Mouse (Mus musculus) lung, embryonic 15.5 days (tissue): Measurements from ENCODE around the gene Rnf151. TPM values are rescaled to one million over a fixed set of nuclear protein-coding genes. Genes with fewer than 3 reads are reported as not detected.
"Not testable (repeated sequence)": the region's sequence is repeated elsewhere in the genome, so short reads cannot be mapped to it uniquely, and the experiment has no call there.

Experiments used
- ATAC-seq: fragments of 200-750 bp; cut with Nextera tagmentation; 2 replicates; pipeline ENCODE4 v1.8.0; 2017; ENCODE audit warnings: moderate number of reproducible peaks, borderline replicate concordance; ENCODE audit not compliant: low FRiP score, low TSS enrichment; ENCODE audit errors: extremely low read depth
- H3K27ac ChIP-seq: fragments of 300-500 bp; sonication (generic); 2 replicates; pipeline ENCODE4 v1.5.1; 2015; ENCODE audit warnings: moderate library complexity, mild to moderate bottlenecking, inconsistent platforms
- H3K27me3 ChIP-seq: fragments of 300-500 bp; sonication (generic); 2 replicates; pipeline ENCODE4 v1.6.1; 2015; ENCODE audit warnings: inconsistent platforms
- H3K36me3 ChIP-seq: fragments of 300-500 bp; sonication (generic); 2 replicates; pipeline ENCODE4 v1.6.1; 2015; ENCODE audit warnings: inconsistent platforms
- H3K4me1 ChIP-seq: fragments of 300-500 bp; sonication (generic); 2 replicates; pipeline ENCODE4 v1.6.1; 2015; ENCODE audit warnings: inconsistent platforms
- H3K4me2 ChIP-seq: fragments of 300-500 bp; sonication (generic); 2 replicates; pipeline ENCODE4 v1.6.1; 2015; ENCODE audit warnings: inconsistent platforms, mild to moderate bottlenecking, moderate library complexity
- H3K4me3 ChIP-seq: fragments of 300-500 bp; sonication (generic); 2 replicates; pipeline ENCODE4 v1.5.1; 2015; ENCODE audit warnings: mild to moderate bottlenecking, inconsistent platforms
- H3K9ac ChIP-seq: fragments of 300-500 bp; sonication (generic); 2 replicates; pipeline ENCODE4 v1.6.1; 2015; ENCODE audit warnings: inconsistent platforms
- H3K9me3 ChIP-seq: fragments of 300-500 bp; sonication (generic); 2 replicates; pipeline ENCODE4 v1.6.1; 2016; ENCODE audit warnings: inconsistent platforms
- WGBS: fragments of 180-500 bp; shearing (Covaris S2); methylation state at CpG from one replicate; pipeline ENCODE4 v1.1.7; 2015; 5-methylcytosine and 5-hydroxymethylcytosine counted together
- polyA plus RNA-seq: library from polyadenylated mRNA; unstranded; fragments of >200 nt; fragmentation: Nextera tagmentation; extraction: Ambion mirVana; gene quantifications from 2 replicates; pipeline ENCODE4 v1.2.1, GENCODE M21; 2015

The Rnf151 gene
- polyA plus RNA-seq, 1 experiment from 2014 or later: 0.21 TPM

DNA sequence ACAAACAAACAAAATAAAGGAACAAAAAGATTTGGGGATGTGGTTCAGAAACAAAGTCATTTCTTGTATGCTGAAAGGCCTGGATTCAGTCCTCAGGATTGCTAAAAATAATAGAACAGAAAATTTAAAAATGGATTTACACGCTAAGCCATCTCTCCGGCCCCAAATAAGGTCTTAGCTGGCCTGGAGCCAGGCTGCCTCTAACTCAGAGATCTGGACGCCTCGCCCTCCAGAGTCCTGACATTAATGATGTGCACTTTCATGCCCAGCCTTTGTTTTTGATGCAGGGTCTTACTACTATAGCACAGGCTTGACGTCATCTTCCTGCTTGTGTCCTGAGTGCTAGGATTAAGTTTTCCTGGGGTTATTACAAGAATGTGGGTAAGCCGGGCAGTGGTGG, 11.2 kb upstream of the Rnf151 start:
- H3K4me2 ChIP-seq: no peak overlapping the region
- no peak overlapping the region for H3K9ac ChIP-seq
- peaks cover 3% of the 10 kb centered on the region; the same call in 1 of the 2 replicates for H3K27me3 ChIP-seq
- no peak overlapping the region for H3K4me3 ChIP-seq
- 46% methylated on average over 6 of the region's 6 CpGs for WGBS
- no peak overlapping the region for H3K27ac ChIP-seq
- ATAC-seq: no peak
- H3K9me3 ChIP-seq: no peaks in the 10 kb centered on the region
- no peaks in the 10 kb centered on the region for H3K36me3 ChIP-seq
- H3K4me1 ChIP-seq: peaks cover 2% of the 10 kb centered on the region; the same call in 1 of the 2 replicates

DNA sequence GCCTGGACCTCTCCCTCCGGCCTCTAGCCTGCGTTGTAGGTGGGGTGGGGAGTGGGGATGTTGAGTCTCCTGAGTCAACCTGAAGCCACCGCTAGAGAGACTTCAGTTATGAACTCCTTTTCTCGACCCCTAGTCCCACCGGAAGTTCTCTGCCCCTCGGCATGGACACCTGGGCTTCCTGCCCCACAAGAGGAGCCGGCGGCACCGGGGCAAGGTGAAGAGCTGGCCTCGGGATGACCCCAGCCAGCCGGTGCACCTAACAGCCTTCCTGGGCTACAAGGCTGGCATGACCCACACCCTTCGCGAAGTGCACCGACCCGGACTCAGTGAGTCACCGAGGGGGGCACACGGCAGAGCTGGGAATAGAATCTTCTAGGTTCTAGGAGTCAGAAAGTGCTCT, 10.3 kb upstream of the Rnf151 start:
- peaks cover 7% of the 10 kb centered on the region; the same call in 1 of the 2 replicates for H3K4me1 ChIP-seq
- no peak overlapping the region for H3K27ac ChIP-seq
- ATAC-seq: no peak
- H3K4me3 ChIP-seq: no peak overlapping the region
- H3K9ac ChIP-seq: no peak overlapping the region
- 60% methylated on average over 17 of the region's 17 CpGs for WGBS
- no peaks in the 10 kb centered on the region for H3K9me3 ChIP-seq
- peaks cover 3% of the 10 kb centered on the region; the same call in 1 of the 2 replicates for H3K27me3 ChIP-seq
- H3K36me3 ChIP-seq: no peaks in the 10 kb centered on the region
- H3K4me2 ChIP-seq: no peak overlapping the region

DNA sequence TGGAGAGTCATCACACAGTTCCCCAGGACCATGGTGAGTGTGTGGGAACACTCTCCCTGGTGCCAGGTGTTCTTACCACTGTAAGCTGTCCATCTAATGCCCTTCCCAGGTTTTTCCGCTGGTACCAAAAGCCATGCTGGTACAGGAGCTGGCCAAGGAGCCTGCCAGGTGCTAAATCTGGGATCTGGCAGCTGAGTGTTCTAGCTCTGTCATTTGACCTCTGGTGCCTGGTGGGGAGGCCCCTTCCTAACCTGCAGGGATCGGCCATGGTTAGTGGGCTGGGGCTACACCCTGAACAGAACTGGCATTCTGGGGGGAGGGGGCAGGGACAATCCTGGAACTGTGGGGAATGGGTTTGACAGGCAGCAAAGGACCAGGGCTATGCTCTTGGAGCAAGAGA, 9.8 kb upstream of the Rnf151 start, which contains the start of gene Rpl3l:
Rpl3l (plus strand) TSS at position 203 of the 400 bp plus-strand sequence.
- Histone ChIP-seq H3K4me1 (peaks cover 13% of the 10 kb centered on the region), H3K4me2 (no peak within 1 kb of the TSS), H3K4me3 (no peak within 1 kb of the TSS), H3K36me3 (peaks cover under 1% of the 10 kb centered on the region; the same call in 1 of the 2 replicates), H3K9ac (no peak within 1 kb of the TSS), H3K27ac (no peak within 1 kb of the TSS), H3K9me3 (no peaks in the 10 kb centered on the region), H3K27me3 (peaks cover 3% of the 10 kb centered on the region; the same call in 1 of the 2 replicates)
- 63% methylated on average over 2 of the region's 2 CpGs for WGBS
- ATAC-seq: no peak

DNA sequence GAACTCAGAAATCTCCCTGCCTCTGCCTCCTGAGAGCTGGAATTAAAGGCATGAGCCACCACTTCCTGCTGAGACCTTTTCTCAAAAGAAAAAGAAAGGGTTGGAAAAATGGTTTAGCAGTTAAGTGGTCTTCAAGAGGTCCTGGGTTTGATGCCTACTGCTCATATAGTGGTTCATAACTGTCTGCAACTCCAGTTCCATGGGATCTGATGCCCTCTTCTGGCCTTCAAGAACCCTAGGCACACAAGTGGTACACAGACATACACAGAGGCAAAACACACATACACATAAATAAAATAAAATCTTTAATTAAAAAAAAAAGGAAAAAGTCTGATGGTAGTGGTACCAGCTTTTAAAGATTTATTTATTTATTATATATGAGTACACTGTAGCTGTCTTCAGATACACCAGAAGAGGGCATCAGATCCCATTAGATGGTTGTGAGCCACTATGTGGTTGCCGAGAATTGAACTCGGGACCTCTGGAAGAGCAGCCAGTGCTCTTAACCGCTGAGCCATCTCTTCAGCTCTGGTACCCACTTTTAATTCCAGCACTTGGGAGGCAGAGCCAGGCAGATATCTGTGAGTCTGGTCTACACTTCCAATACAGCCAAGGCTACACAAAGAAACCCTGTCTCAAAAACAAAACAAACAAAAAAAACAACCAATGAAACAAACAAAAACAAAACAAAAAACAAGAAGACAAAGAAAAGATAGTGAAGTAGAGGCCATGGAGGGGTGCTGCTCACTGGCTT, 8.0 kb upstream of the Rnf151 start:
- Histone ChIP-seq H3K4me3 (no peak overlapping the region), H3K36me3 (peaks cover 16% of the 10 kb centered on the region), H3K27ac (no peak overlapping the region), H3K9me3 (no peaks in the 10 kb centered on the region), H3K4me2 (no peak overlapping the region), H3K4me1 (peaks cover 28% of the 10 kb centered on the region), H3K9ac (no peak overlapping the region), H3K27me3 (0 out of 2 replicates have a peak, but pooled peaks cover 3% of the 10 kb centered on the region)
- ATAC-seq: no peak
- WGBS: 68% methylated on average over 3 of the region's 3 CpGs

DNA sequence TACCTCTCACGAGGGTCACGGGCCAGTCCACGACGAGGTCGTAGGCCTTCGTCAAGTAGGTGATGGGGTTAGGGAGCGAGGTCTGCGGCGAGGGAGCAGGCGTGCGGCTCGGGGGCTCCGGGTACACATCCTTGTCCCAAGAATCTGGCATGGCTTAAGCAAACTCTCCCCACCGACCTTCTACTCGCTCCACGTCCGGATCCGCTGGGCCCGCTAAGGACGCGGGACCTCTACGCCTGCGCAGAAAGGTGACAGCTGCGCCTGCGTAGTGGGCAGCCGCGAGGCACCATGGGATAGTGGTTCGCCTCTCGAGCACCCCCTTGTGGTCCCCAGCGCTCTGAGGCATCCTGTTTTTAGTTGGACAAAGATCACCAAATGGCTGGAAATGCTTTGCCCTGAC, 6.3 kb upstream of the Rnf151 start, which contains the start of gene Ndufb10:
Ndufb10 (minus strand) TSS at position 295 of the 400 bp plus-strand sequence.
- H3K9me3 ChIP-seq: no peaks in the 10 kb centered on the region
- H3K27me3 ChIP-seq: 0 out of 2 replicates have a peak, but pooled peaks cover 3% of the 10 kb centered on the region
- H3K27ac ChIP-seq: peak within 1 kb of the TSS; percentile 76
- peak within 1 kb of the TSS; percentile 85 for H3K9ac ChIP-seq
- H3K4me2 ChIP-seq: peak within 1 kb of the TSS; percentile 81
- peaks cover 28% of the 10 kb centered on the region for H3K4me1 ChIP-seq
- peaks cover 16% of the 10 kb centered on the region for H3K36me3 ChIP-seq
- under 1% methylated on average over 30 of the region's 30 CpGs for WGBS
- H3K4me3 ChIP-seq: peak within 1 kb of the TSS; percentile 84
- ATAC-seq: peak; percentile 76

DNA sequence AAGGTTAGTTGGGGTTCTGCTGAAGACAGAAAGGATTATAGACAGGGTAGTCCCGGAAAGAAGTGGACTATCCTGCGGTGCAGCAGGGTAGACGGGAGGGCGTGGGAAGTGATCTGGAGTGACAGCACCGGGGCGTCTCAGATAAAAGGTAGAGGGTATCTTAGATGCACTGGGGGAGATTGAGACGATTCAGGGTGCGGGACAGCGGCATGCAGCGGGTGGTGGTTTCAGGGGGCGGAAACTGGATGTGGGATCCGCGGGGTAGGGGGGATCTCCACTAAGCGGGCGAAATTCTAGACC, 6.0 kb upstream of the Rnf151 start:
- peak; percentile 6; the same call in 1 of the 2 replicates for ATAC-seq

DNA sequence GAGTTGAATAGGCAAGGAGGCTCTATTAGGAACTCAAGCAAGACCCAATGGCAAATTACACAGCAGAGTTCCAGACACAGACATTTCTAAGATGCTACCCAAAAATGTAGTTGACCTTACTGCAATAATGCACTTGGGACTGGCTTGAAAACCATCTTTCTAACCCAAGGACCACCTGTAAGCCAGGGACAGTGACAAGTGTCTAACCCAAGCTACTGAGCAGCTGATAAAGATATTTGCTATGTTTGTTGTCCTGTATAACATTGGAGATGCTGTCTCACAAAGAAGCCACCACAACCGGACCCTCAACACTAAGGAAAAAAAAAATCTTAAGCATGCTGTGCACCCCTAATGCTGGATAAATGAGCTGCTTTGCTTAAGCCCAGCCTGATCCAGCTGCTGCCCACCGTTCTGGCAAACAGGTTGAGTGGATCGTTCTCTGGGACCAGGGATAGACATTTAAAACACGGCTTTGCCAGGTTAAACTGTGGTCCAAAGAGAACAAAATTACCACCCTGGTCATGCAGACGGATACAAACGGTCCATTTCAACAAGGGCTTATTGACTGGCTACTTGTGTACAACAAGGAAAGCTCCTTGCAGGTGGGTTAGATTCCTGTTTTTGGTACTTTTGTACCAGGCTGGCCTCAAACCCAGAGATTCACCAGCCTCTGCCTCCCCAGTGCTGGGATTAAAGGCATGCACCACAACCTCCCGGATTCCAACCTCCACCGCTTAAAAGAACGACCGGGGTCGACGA, 5.4 kb upstream of the Rnf151 start:
- Histone ChIP-seq H3K4me1 (peaks cover 36% of the 10 kb centered on the region), H3K27ac (peak overlapping the region; percentile 76), H3K9me3 (no peaks in the 10 kb centered on the region), H3K4me2 (peak overlapping the region; percentile 81), H3K27me3 (0 out of 2 replicates have a peak, but pooled peaks cover 3% of the 10 kb centered on the region), H3K36me3 (peaks cover 16% of the 10 kb centered on the region), H3K9ac (peak overlapping the region; percentile 85), H3K4me3 (peak overlapping the region; percentile 84)
- ATAC-seq: no peak
- WGBS: 2% methylated on average over 12 of the region's 12 CpGs

More for the DNA sequence above, 6.0 kb upstream of the Rnf151 start:
- Histone ChIP-seq H3K4me3 (peak overlapping the region; percentile 84), H3K27ac (peak overlapping the region; percentile 76), H3K9me3 (no peaks in the 10 kb centered on the region), H3K27me3 (0 out of 2 replicates have a peak, but pooled peaks cover 3% of the 10 kb centered on the region), H3K36me3 (peaks cover 16% of the 10 kb centered on the region), H3K4me1 (peaks cover 30% of the 10 kb centered on the region), H3K9ac (peak overlapping the region; percentile 85), H3K4me2 (peak overlapping the region; percentile 81)
- WGBS: 0% methylated on average over 15 of the region's 15 CpGs

DNA sequence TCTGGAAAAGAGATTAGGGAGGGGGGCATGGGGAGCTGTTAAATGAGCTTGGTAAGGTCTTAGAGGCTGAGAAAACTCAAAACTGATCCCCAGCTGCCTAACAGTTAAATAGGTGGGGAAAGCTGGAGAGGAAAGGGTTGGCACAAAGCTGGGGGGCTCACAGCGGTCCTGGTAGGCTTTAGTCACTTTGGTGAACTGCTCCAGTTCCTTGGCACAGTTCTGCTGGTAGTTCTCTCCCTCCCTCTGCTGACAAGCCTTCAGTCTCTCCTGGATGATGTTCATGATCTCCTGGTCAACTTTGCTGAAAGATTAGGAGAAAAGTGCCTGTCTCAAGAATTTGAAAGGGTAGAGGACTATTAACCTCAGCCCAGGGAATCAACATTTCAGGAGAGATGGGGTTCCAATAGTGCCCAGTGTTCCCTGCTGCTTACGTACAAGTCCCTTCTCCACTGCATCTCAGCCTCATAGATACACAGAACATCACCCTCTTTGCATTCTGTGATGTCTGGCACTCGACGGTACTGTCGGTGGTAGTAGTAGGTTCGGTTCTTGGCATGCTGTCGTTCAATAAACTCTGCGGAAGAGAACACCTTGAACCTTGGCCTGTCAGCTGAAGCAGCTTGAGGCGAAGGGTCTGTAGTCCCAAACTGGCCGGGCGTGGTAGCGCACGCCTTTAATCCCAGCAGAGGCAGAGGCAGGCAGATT, 4.5 kb upstream of the Rnf151 start:
- ATAC-seq: no peak
- Histone ChIP-seq H3K27ac (0 out of 2 replicates have a peak overlapping the region, but pooled peaks have one; percentile 0), H3K9me3 (no peaks in the 10 kb centered on the region), H3K4me2 (peak overlapping the region; percentile 81), H3K4me3 (peak overlapping the region; percentile 84; the same call in 1 of the 2 replicates), H3K9ac (0 out of 2 replicates have a peak overlapping the region, but pooled peaks have one; percentile 12), H3K36me3 (peaks cover 20% of the 10 kb centered on the region), H3K4me1 (peaks cover 36% of the 10 kb centered on the region), H3K27me3 (no peaks in the 10 kb centered on the region)
- 27% methylated on average over 13 of the region's 13 CpGs for WGBS

DNA sequence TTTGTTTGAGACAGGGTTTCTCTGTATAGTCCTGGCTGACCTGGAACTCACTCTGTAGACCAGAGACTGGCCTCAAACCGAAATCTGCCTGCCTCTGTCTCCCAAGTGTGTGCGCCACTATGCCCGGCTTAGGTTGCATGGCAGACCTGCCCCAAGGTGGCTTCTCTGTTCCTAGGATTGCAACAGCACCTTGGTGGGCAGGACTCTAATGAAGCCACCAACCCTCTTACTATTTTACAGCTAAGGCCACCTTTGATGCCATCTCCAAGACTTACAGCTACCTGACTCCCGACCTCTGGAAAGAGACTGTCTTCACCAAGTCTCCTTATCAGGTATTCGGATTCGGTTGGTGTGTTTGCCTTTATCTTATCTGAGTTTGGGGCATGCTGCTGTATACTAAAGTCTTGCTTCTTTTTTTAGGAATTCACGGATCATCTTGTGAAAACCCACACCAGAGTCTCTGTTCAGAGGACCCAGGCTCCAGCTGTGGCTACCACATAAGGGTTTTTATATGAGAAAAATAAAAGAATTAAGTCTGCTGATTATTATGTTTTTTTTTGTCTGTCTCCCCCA, 3.6 kb upstream of the Rnf151 start:
- H3K27ac ChIP-seq, ATAC-seq, H3K27me3 ChIP-seq, H3K9me3 ChIP-seq: not testable (repeated sequence)
- Histone ChIP-seq H3K4me1 (peaks cover 36% of the 10 kb centered on the region), H3K36me3 (peaks cover 20% of the 10 kb centered on the region), H3K4me2 (peak overlapping the region; percentile 81), H3K9ac (peak overlapping the region; percentile 80), H3K4me3 (peak overlapping the region; percentile 91)
- 41% methylated on average over 7 of the region's 7 CpGs for WGBS

DNA sequence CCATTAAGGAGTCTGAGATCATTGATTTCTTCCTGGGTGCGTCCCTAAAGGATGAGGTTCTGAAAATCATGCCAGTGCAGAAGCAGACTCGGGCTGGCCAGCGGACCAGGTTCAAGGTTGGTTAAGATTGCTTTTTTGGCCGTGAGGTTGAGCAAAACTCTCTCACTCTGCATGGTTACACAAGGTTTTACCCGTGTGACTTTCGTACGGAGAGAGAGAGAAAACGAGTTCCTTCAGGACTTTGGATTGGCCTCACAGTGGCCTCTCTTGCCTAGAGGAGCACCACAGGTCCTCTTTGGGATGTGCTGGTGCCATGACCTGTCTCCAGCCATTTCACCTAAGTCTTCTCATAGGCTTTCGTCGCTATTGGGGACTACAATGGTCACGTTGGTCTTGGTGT, 2.8 kb upstream of the Rnf151 start:
- Histone ChIP-seq H3K4me3 (peak overlapping the region; percentile 91), H3K4me1 (peaks cover 36% of the 10 kb centered on the region), H3K27ac (peak overlapping the region; percentile 84), H3K36me3 (peaks cover 23% of the 10 kb centered on the region), H3K4me2 (peak overlapping the region; percentile 81), H3K9ac (peak overlapping the region; percentile 80)
- not testable (repeated sequence) for H3K9me3 ChIP-seq, H3K27me3 ChIP-seq, ATAC-seq
- under 1% methylated on average over 11 of the region's 11 CpGs for WGBS
